Mouse (Mus musculus): ENCODE results near the gene Rab1b. TPM values are rescaled to one million over a fixed set of nuclear protein-coding genes. Genes with fewer than 3 reads are reported as not detected.
"Not testable (repeated sequence)": the region's sequence is repeated elsewhere in the genome, so short reads cannot be mapped to it uniquely, and the experiment has no call there.

The Rab1b gene
- polyA plus RNA-seq, 1 experiment: 296 TPM

GRCm38 (mm10) chr19:5094243-5094632 is 12.6 kb downstream of the Rab1b start:
- peak; percentile 89 for DNase-seq
- TF ChIP-seq POLR2A (IDR thresholded peaks at IDR 0.05; ENCODE audit: control insufficient read depth, extremely low read depth, insufficient read depth, low read length, poor library complexity): no peak
- TF ChIP-seq CTCF (IDR thresholded peaks at IDR 0.05; ENCODE audit: borderline replicate concordance, control insufficient read depth, extremely low read depth, insufficient read depth, low read length, poor library complexity): peak; percentile 92
- H3K36me3 ChIP-seq (ENCODE audit: control insufficient read depth, insufficient read depth, low read length): no peaks in the 10 kb centered on the region
- no peaks in the 10 kb centered on the region; the same call in 1 of the 2 replicates for H3K27me3 ChIP-seq (ENCODE audit: control insufficient read depth, insufficient read depth, low read length)
- no peak overlapping the region for H3K4me3 ChIP-seq (ENCODE audit: control insufficient read depth, insufficient read depth, low read length)
- 2% methylated on average over 21 of the region's 21 CpGs for WGBS
- peaks cover 12% of the 10 kb centered on the region for H3K4me1 ChIP-seq (replicated peaks; ENCODE audit: control insufficient read depth, insufficient read depth, low read length)
- no peak overlapping the region for H3K27ac ChIP-seq (ENCODE audit: control insufficient read depth, insufficient read depth, low read length)

DNA sequence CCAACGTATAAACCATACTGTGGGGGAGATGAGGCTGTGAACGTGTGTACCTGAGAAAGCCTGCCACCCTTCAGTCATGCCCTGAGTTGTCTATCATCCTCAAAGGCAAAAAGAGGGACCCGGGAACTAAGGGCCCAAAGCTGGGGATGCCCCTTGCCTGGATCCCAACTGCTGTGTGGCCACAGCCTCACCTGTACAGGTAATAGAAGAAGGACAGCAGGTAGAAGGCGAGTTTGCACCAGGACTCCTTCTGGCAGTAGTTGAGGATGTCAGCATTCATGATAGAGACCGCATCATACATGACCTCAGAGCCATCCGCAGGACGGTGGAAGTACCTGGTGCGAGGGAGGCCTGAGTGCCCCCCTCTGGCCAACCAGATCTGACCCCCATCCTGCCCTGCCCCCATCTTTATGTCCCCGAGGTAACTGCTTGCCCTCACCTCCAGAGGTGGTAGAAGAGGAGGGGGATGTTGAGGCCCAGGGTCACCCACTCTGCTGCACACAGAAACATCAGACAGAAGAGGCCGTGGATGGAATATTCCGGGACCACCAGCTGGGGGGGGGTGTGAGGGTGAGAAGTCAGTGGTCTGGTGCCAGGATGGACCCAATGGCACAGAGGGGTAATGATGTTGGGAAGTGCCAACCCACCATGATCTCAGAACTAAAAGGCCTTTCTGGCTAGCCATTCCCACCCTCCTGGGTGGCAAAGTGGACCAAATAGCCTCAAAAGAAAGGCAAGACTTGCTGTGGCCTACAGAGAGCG is 13.2 kb downstream of the Rab1b start:
- Histone ChIP-seq H3K27me3 (ENCODE audit: control insufficient read depth, insufficient read depth, low read length) (no peaks in the 10 kb centered on the region; the same call in 1 of the 2 replicates), H3K4me1 (replicated peaks; ENCODE audit: control insufficient read depth, insufficient read depth, low read length) (peaks cover 13% of the 10 kb centered on the region), H3K36me3 (ENCODE audit: control insufficient read depth, insufficient read depth, low read length) (no peaks in the 10 kb centered on the region), H3K4me3 (ENCODE audit: control insufficient read depth, insufficient read depth, low read length) (no peak overlapping the region), H3K27ac (ENCODE audit: control insufficient read depth, insufficient read depth, low read length) (no peak overlapping the region)
- 81% methylated on average over 12 of the region's 12 CpGs for WGBS
- no peak for DNase-seq
- TF ChIP-seq POLR2A (IDR thresholded peaks at IDR 0.05; ENCODE audit: control insufficient read depth, extremely low read depth, insufficient read depth, low read length, poor library complexity): no peak
- no peak for TF ChIP-seq CTCF (IDR thresholded peaks at IDR 0.05; ENCODE audit: borderline replicate concordance, control insufficient read depth, extremely low read depth, insufficient read depth, low read length, poor library complexity)

GRCm38 (mm10) chr19:5092083-5092482 is 14.8 kb downstream of the Rab1b start:
- H3K36me3 ChIP-seq (ENCODE audit: control insufficient read depth, insufficient read depth, low read length): no peaks in the 10 kb centered on the region
- no peaks in the 10 kb centered on the region; the same call in 1 of the 2 replicates for H3K27me3 ChIP-seq (ENCODE audit: control insufficient read depth, insufficient read depth, low read length)
- no peak overlapping the region for H3K4me3 ChIP-seq (ENCODE audit: control insufficient read depth, insufficient read depth, low read length)
- WGBS: 97% methylated on average over 10 of the region's 10 CpGs
- TF ChIP-seq CTCF (IDR thresholded peaks at IDR 0.05; ENCODE audit: borderline replicate concordance, control insufficient read depth, extremely low read depth, insufficient read depth, low read length, poor library complexity): no peak
- TF ChIP-seq POLR2A (IDR thresholded peaks at IDR 0.05; ENCODE audit: control insufficient read depth, extremely low read depth, insufficient read depth, low read length, poor library complexity): no peak
- no peak overlapping the region for H3K27ac ChIP-seq (ENCODE audit: control insufficient read depth, insufficient read depth, low read length)
- DNase-seq: no peak
- H3K4me1 ChIP-seq (replicated peaks; ENCODE audit: control insufficient read depth, insufficient read depth, low read length): peaks cover 15% of the 10 kb centered on the region

DNA sequence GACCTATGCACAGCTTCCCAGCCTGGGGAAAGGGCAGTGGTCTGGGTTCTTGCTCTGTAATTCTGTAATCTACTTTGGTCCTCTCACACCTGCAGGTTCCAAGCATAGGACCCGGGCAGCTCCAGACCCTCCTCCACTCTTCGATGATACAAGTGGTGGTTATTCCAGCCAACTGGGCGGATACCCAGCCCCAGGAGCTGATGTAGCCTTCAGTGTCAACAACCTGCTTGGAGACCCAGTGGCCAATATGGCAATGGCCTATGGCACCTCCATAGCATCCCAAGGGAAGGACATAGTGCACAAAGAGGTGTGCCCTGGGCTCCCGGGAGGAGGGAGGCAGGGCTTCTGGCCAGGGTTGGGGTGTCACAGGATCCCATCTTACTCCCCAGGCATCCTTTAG is 17.5 kb downstream of the Rab1b start:
- H3K27me3 ChIP-seq (ENCODE audit: control insufficient read depth, insufficient read depth, low read length): peaks cover 9% of the 10 kb centered on the region; the same call in 1 of the 2 replicates
- H3K4me1 ChIP-seq (replicated peaks; ENCODE audit: control insufficient read depth, insufficient read depth, low read length): peaks cover 23% of the 10 kb centered on the region
- no peak overlapping the region for H3K4me3 ChIP-seq (ENCODE audit: control insufficient read depth, insufficient read depth, low read length)
- no peak overlapping the region for H3K27ac ChIP-seq (ENCODE audit: control insufficient read depth, insufficient read depth, low read length)
- no peaks in the 10 kb centered on the region for H3K36me3 ChIP-seq (ENCODE audit: control insufficient read depth, insufficient read depth, low read length)
- TF ChIP-seq CTCF (IDR thresholded peaks at IDR 0.05; ENCODE audit: borderline replicate concordance, control insufficient read depth, extremely low read depth, insufficient read depth, low read length, poor library complexity) (no peak), POLR2A (IDR thresholded peaks at IDR 0.05; ENCODE audit: control insufficient read depth, extremely low read depth, insufficient read depth, low read length, poor library complexity) (no peak)
- WGBS: 91% methylated on average over 4 of the region's 4 CpGs
- DNase-seq: no peak

DNA sequence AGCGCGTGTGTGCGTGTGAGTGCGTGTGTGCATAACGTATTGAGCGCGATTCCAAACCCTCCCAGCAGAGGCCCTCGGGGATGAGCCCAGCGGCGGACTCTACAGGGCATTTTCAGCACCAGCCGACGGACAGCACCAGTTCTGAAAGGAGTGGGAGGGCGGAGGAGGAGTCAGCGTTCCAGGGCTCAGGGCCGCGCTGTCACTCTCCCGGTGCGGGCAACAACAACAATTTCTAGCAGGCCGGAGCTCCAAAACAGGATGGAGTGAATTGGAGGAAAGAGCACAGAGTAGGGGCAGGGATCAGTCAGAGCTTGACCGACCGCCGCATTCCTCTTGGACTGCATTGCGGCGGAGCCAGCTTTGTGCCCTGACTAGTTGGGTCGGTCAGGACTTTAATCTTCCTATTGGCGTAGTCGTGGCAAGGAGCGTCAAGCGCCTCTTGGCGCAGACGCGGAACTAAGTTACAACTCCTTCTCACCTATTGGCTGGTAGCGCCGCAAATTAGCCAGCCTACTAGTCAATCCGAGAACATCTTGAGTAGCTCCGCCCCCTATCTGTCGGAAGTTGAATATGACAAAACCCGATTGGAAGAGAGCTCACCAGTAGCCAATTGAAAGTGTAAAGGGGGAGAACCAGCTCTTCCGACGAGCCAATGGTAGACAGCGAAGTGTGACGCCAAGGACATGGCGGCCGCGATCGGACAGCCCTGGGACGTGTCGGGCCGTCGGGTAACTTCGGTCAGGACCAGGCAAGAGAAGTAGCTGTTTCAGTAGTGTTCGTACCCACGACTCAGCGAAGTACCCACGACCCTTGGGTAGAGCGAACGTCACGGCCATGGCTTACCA is 18.8 kb downstream of the Rab1b start, which contains the start of gene Yif1a:
Yif1a (plus strand) TSS at position 655 of the 845 bp plus-strand sequence.
- H3K27me3 ChIP-seq (ENCODE audit: control insufficient read depth, insufficient read depth, low read length): peaks cover 14% of the 10 kb centered on the region; the same call in 1 of the 2 replicates
- peak; percentile 91 for DNase-seq
- WGBS: under 1% methylated on average over 58 of the region's 58 CpGs
- no peaks in the 10 kb centered on the region for H3K36me3 ChIP-seq (ENCODE audit: control insufficient read depth, insufficient read depth, low read length)
- H3K4me1 ChIP-seq (replicated peaks; ENCODE audit: control insufficient read depth, insufficient read depth, low read length): peaks cover 23% of the 10 kb centered on the region
- TF ChIP-seq CTCF (IDR thresholded peaks at IDR 0.05; ENCODE audit: borderline replicate concordance, control insufficient read depth, extremely low read depth, insufficient read depth, low read length, poor library complexity) (peak; percentile 28; the same call in 1 of the 2 replicates), POLR2A (IDR thresholded peaks at IDR 0.05; ENCODE audit: control insufficient read depth, extremely low read depth, insufficient read depth, low read length, poor library complexity) (peak; percentile 67; the same call in 1 of the 2 replicates)
- H3K27ac ChIP-seq (ENCODE audit: control insufficient read depth, insufficient read depth, low read length): no peak within 1 kb of the TSS
- H3K4me3 ChIP-seq (ENCODE audit: control insufficient read depth, insufficient read depth, low read length): peak within 1 kb of the TSS; percentile 88

GRCm38 (mm10) chr19:5086533-5086932 is 20.3 kb downstream of the Rab1b start:
- peaks cover 23% of the 10 kb centered on the region for H3K4me1 ChIP-seq (replicated peaks; ENCODE audit: control insufficient read depth, insufficient read depth, low read length)
- DNase-seq; H3K36me3 ChIP-seq (ENCODE audit: control insufficient read depth, insufficient read depth, low read length); H3K4me3 ChIP-seq (ENCODE audit: control insufficient read depth, insufficient read depth, low read length); H3K27ac ChIP-seq (ENCODE audit: control insufficient read depth, insufficient read depth, low read length): not testable (repeated sequence)
- H3K27me3 ChIP-seq (ENCODE audit: control insufficient read depth, insufficient read depth, low read length): peaks cover 14% of the 10 kb centered on the region; the same call in 1 of the 2 replicates
- WGBS: 61% methylated on average over 4 of the region's 4 CpGs
